Mouse (Mus musculus): ENCODE results near the gene Gm614. TPM values are rescaled to one million over a fixed set of nuclear protein-coding genes. Genes with fewer than 3 reads are reported as not detected.
A peak's percentile ranks its signal among the peaks of the same experiment; 100 is the strongest.

The Gm614 gene
- total RNA-seq, 2 experiments from 2014 or later = not detected

DNA sequence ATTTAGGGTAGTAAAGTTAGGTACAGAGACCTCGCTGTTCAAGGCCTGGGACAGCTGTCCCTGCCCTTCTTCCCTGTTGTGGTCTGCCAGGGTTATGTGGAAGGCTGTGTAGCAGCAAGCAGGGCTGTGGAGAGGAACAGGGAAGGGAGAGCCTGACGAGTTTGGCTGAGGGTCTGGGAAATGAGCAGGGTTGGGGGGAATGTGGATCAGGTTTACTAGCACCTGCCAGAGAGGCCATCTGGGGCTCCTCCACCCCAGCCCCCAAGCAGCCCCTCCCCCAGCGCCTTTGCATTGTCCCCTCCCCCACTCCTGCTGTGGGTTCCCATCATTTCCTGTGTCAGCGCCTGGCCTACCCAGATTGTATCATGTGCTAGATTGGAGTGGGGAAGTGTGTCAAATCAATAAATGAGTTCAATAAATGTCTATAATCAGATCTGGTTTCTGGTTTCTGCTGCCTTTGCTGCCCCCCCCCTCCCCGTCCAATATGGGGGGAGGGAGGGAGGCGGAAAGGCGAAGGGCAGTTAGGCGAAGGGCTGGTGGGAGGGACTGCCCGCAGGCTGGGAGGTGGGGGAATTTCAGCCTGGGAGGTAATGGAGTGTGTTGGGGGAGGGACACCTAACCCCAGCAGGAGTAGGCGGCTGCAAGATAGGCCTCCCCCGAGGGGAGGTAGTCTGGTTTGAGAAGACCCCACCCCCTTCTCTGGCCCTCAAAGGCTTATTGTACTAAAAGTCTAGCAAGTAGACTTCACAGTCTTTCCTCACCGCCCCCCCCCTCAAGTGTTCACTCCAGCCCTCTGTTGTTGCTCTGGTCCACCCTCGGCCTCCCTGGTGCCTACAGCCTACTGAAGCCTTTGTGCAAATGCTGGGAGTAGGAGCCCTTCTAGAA is 3.1 kb downstream of the Gm614 start:
- DNase-seq (ENCODE audit: low spot score in 2 of 2) = peak in 1 of 2 experiments; percentile 10

DNA sequence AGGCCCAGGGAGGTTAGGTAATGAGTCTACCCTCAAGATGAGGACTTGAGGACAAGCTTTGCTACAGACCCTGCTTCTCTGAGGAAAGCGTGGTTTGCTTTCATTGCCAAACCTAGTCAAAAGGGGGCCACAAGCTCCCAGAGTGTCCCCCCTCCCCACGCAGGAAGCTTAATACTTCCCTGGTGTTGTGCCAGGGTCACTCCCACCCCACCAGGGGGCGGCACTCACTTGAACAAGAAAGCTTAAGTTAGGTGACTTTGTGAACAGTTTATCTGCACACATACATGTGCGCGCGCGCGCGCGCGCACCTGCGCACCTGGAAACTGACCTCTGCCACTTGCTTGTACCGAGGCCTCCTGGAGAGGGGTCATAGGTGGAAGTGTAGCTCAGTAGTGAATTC is 7.2 kb downstream of the Gm614 start:
- DNase-seq (ENCODE audit: low spot score in 2 of 2) = no peak

DNA sequence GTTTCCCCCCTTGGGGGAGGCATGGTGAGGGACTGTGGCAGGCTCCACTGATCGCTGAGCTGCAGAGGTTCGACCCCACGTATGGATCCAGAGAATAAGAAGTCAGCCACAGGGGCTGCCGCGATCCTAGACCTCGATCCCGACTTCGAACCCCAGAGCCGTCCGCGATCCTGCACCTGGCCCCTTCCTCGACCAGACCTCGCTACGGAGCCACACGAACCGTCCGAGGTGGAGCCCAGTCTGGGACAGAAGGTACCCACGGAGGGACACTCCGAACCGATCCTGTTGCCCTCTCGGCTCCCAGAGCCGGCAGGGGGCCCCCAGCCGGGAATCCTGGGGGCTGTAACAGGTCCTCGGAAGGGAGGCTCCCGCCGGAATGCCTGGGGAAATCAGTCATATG is 9.1 kb downstream of the Gm614 start:
- no peak for DNase-seq (ENCODE audit: low spot score in 2 of 2)

DNA sequence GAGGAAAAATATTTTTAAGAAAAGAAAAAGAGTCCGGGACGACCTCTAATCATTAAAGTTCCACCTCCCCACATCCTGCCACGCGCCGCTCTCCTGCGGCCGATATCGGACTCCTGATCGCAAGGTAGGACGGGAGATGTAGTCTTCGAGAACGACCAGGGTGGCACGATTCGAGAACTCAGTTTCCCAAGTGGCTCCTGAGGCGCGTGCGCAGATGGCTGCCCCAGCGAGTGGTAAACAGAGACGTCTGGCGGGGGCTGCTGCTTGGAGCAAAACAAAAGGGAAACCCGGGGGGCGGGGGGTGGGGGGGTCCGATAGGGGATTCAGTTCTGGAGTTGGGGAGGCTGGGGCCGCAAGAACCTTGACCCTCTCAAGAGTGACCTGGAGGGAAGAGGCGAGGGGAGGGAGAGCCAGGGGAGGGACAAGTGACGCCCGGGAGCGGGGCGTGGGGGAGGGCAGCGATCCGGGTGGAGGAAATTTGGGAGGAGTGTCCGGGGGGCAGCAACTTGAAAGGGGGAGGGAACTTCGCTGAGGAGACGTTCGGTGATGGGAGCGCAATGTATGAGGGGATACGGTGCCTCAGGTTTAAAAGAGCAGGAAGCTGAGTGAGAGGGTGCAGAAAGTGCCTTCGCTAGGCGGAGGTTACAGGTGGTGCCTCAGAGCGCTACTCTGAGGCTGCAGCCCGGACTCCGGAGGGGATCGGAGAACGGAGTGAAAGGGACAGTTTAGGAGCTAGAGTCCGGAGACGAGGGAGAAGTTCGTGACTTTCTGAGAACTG is 9.7 kb downstream of the Gm614 start, which contains the start of gene Foxo4:
TSS of gene Foxo4 (plus strand) at position 577 of the 778 bp plus-strand sequence.
- DNase-seq (ENCODE audit: low spot score in 2 of 2) = peak; percentile 73 to 83

DNA sequence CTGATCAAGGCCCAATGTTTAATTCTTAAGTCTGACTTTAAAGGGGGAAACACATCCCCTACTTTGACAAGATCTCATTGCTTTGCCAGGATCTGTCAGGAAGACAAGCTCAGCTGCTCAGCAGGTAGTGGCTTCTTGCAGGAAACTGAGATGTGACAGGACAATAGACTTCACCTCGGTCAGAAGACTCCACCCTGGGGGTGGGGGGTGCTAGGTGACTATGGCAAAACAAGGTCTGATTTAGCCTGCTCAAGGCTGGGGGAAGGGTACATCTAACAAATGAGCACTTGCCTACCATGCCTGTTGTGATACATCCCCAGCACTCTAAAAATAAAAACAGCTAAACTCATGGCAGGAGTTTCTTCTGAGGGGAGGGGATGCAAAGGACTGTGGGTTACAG is 18.8 kb downstream of the Gm614 start:
- DNase-seq (ENCODE audit: low spot score in 2 of 2) = no peak

DNA sequence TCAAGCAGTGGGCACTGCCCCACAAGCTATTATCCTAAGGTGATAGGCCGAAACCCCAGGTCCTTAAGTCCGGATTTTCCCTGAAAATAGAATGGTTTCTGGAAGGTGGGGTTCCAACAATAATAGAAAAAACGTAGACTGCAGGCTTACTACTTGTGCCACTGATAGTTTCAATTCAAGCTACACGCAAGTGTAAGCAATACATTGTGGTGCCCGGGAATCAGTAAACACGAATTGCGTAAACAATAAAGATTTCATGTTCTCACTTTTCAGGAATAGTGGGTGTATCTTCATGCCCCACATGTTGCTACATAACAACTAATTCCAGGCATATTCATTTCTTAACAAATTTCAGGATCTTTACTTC is 41.0 kb downstream of the Gm614 start:
- no peak for DNase-seq (ENCODE audit: low spot score in 2 of 2)

DNA sequence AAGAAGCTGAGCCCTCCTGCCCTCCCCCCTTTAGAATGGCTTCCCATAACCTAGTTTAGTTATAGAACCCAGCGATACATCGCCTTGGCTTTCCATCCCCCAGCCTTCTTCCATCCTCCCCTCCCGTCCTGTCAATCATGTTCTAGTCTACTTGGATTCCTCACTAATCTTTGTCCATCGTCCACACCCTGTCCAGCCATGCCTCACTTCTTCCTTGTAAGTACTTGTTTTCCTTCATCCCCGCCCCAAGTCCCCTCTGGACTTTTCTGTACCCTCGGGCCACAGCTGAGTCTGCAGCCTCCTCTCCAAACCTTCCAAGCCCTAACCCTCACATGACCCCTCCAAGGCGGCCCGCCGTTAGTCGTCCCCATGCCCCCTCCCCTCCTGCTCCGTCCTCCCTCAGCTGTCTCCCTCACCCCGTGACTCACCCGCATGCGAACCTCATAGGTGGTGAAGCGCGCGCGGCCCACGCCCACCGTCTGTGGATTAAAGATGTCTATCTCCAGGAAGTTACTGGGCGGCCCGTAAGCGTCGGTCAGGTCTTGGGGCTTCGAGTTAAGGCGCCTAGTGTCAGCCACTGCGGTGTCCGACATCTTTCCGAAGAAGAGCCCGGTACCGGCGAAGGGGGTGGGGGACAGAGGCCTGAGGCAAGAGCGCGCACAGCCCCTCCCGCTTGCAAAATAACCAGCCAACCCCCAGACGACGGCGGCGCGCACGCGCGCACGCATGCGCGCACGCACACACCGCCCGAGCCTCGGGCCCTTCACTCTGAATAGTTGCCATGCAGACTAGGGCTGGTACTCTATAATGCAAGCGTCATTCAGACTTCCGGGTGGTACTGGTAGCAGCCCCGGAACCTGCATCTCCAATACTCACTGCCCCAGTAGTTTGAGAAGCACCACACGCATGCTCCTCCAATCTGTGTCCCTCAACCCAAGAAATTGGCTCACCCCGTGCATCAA is 41.7 kb downstream of the Gm614 start, which contains the start of gene Snx12:
TSS of gene Snx12 (minus strand) at position 730 of the 962 bp plus-strand sequence.
- peak; percentile 87 to 88 for DNase-seq (ENCODE audit: low spot score in 2 of 2)

Other genes with a start within 250 kb of the Gm614 start
- gene Tex11, start 204.3 kb downstream of the Gm614 start, total RNA-seq (2021) = under 1 TPM; 0.09 to 0.14 TPM
- 10 to 100 TPM; 17.7 to 20.1 TPM for gene Slc7a3, start 178.0 kb downstream of the Gm614 start, total RNA-seq (2021)
- 10 to 100 TPM; 70.3 to 76.2 TPM for gene Snx12, start 41.4 kb downstream of the Gm614 start, total RNA-seq (2021)
- 10 to 100 TPM; 14.2 to 16.2 TPM for gene Foxo4, start 9.5 kb downstream of the Gm614 start, total RNA-seq (2021)
- gene Il2rg, start 4.3 kb upstream of the Gm614 start, total RNA-seq (2021) = 1 to 10 TPM; 2.6 to 3.1 TPM
- not detected for gene Gm20489, start 5.0 kb upstream of the Gm614 start, total RNA-seq (2021)
- gene Med12, start 10.0 kb upstream of the Gm614 start, total RNA-seq (2021) = 10 to 100 TPM; 34.0 to 34.5 TPM
- gene Nlgn3, start 35.2 kb upstream of the Gm614 start, total RNA-seq (2021) = 100 to 1,000 TPM; 210 to 217 TPM
- under 1 TPM; 0.78 to 0.96 TPM for gene Gjb1, start 112.4 kb upstream of the Gm614 start, total RNA-seq (2021)
- gene Zmym3, start 156.9 kb upstream of the Gm614 start, total RNA-seq (2021) = 100 to 1,000 TPM; 154 to 171 TPM
- gene Nono, start 165.3 kb upstream of the Gm614 start, total RNA-seq (2021) = 100 to 1,000 TPM; 157 to 193 TPM
- 1 to 10 TPM; 1.4 to 1.5 TPM for gene Itgb1bp2, start 185.1 kb upstream of the Gm614 start, total RNA-seq (2021)